In genomic region chr1:70270139-70270538, GRCm38 (mm10) we compare ENCODE assay signal across 10 mouse cellular contexts.
DNase-seq lines count a peak whose midpoint lies in the region; ATAC-seq and TF ChIP-seq lines count a peak whose summit lies in the region.
"Had no signal": no experiment of that assay in that cellular context is flagged by ENCODE, and none has a peak within 500 bp of the region (broad histone marks: within the 10 kb centered on the region; RNA-seq: fewer than 3 reads in every experiment).

No protein-coding gene starts in this region.

- no peak overlapping the region for H3K9ac ChIP-seq in liver, embryonic 12.5 days
- H3K9ac ChIP-seq: heart, embryonic 12.5 days; limb, embryonic 15.5 days had no signal

- intact Hi-C loops in heart, postnatal 36 days (cut with DNase I): no loop called here

- H3K36me3 ChIP-seq in liver, embryonic 12.5 days: no peaks in the 10 kb centered on the region
- H3K36me3 ChIP-seq: heart, embryonic 12.5 days; limb, embryonic 15.5 days had no signal

- no peaks in the 10 kb centered on the region for H3K4me1 ChIP-seq in liver, embryonic 12.5 days
- H3K4me1 ChIP-seq: heart, embryonic 12.5 days; limb, embryonic 15.5 days had no signal

- no peak overlapping the region for H3K4me3 ChIP-seq in liver, embryonic 12.5 days
- H3K4me3 ChIP-seq: heart, embryonic 12.5 days; limb, embryonic 15.5 days had no signal

- H3K27ac ChIP-seq in liver, embryonic 12.5 days: no peak overlapping the region
- H3K27ac ChIP-seq: limb, embryonic 15.5 days had no signal

- no peaks in the 10 kb centered on the region for H3K9me3 ChIP-seq in liver, embryonic 12.5 days (replicated peaks)
- H3K9me3 ChIP-seq: heart, embryonic 12.5 days; limb, embryonic 15.5 days had no signal

- ATAC-seq in liver, embryonic 12.5 days: no peak

- H3K27me3 ChIP-seq in liver, embryonic 12.5 days (replicated peaks): no peaks in the 10 kb centered on the region
- H3K27me3 ChIP-seq: heart, embryonic 12.5 days; limb, embryonic 15.5 days had no signal

- peak; percentile 10 to 23 for DNase-seq in frontal cortex, postnatal 36 days (ENCODE audit: low spot score in 2 of 2)
- DNase-seq in frontal cortex, postnatal 25 days (ENCODE audit: low spot score in 2 of 2): no peak
- DNase-seq in liver: peak; percentile 10
- DNase-seq in brain, embryonic 14.5 days (ENCODE audit: low read depth): peak; percentile 50
- DNase-seq in retina, embryonic 14.5 days (ENCODE audit: low spot score): peak; percentile 29
- DNase-seq in cerebellum, postnatal 4 days (ENCODE audit: low spot score in 2 of 2): no peak
- no peak for DNase-seq in heart, postnatal 36 days

- TF ChIP-seq CTCF in brain, embryonic 14.5 days (IDR thresholded peaks at IDR 0.05; ENCODE audit: borderline replicate concordance, extremely low read depth, insufficient read depth, insufficient read length): peak; percentile 38; the same call in 1 of the 2 replicates

- no peak for TF ChIP-seq POLR2A in brain, embryonic 14.5 days (IDR thresholded peaks at IDR 0.05; ENCODE audit: borderline replicate concordance, extremely low read depth, insufficient read depth, insufficient read length, poor library complexity, severe bottlenecking)

- H3K4me2 ChIP-seq in liver, embryonic 12.5 days: no peak overlapping the region
- H3K4me2 ChIP-seq: heart, embryonic 12.5 days; limb, embryonic 15.5 days had no signal

- WGBS in liver, embryonic 12.5 days (ENCODE audit: insufficient replicate concordance): 9% methylated on average over 8 of the region's 8 CpGs

Comparison
In these comparisons a context has a peak if more than half of its experiments do, and no peak if none do; other contexts are left out.
1. DNase-seq: peak in frontal cortex, postnatal 36 days (2 of 2), liver (single experiment), brain, embryonic 14.5 days (single experiment) and retina, embryonic 14.5 days (single experiment); none in frontal cortex, postnatal 25 days (0 of 2), cerebellum, postnatal 4 days (0 of 2) and heart, postnatal 36 days (0 of 2).